Mouse (Mus musculus): ENCODE data around the gene Prr13. TPM values are rescaled to one million over a fixed set of nuclear protein-coding genes. Genes with fewer than 3 reads are reported as not detected.

Gene Prr13
- 27.4 TPM for polyA plus RNA-seq (2014; fragmentation: Illumina TruSeq; extraction: RNeasy Lipid Tissue Mini Kit (QIAGEN cat#74804); ENCODE audit: low read depth, low replicate concordance)

DNA sequence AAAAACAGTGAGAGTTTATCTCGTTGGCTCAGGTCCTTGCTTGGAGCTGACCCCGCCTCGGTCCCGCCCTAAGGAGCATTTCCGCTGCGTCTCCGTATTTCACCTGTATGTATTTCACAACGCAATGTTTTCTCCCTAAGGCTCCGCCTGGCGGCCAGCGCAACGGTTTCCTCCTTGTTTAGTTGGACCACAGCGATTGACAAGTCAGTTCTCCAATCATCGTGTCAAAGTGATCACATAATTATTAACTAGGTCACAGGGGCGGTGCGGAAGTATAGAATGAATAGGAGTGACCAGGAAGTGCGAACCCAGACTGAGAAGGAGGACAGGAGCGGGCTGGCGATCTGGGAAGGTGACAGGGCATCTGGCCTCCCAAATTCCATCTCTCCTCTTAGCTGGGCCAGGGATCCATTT is at the start of gene Prr13:
Prr13 (plus strand) TSS at position 125 of the 414 bp plus-strand sequence.

GRCm38 (mm10) chr15:102445146-102445545 is 13.7 kb upstream of the Prr13 start, which contains the start of gene Amhr2:
Gene Amhr2 (plus strand): TSS chr15:102445367.

DNA sequence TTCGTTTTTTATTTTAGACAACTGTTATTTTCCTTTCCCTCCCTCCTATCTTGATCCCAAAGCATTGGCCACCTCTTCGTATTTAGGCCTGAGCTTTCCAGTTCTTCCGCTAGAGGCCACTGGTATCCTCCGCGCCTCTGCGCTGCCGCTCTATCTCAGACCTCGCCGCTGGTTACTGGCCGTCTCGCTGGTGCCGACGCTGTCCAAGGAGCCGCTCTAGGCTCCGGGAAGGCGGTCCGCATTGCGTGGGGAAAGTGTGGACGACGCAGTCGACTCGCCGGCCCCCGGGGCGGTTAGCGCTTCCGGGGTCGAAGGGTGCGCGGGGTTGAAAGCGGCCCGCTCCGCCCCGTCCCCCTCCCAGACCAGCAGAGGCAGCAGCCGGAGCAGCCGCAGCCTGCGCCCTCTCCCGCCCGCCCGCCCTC is 11.4 kb downstream of the Prr13 start, which contains the start of gene Pcbp2:
Pcbp2 (plus strand) TSS at position 357 of the 422 bp plus-strand sequence.

GRCm38 (mm10) chr15:102503447-102503846 is 44.6 kb downstream of the Prr13 start, which contains the start of gene Gm10337:
Gene Gm10337 (plus strand): TSS chr15:102503722.

Other genes with a start within 250 kb of the Prr13 start
- gene Itgb7, start 227.1 kb upstream of the Prr13 start, polyA plus RNA-seq (2014; fragmentation: Illumina TruSeq; extraction: RNeasy Lipid Tissue Mini Kit (QIAGEN cat#74804); ENCODE audit: low read depth, low replicate concordance): 1.2 TPM
- 0.98 TPM for gene Rarg, start 201.5 kb upstream of the Prr13 start, polyA plus RNA-seq (2014; fragmentation: Illumina TruSeq; extraction: RNeasy Lipid Tissue Mini Kit (QIAGEN cat#74804); ENCODE audit: low read depth, low replicate concordance)
- gene Gm9918, start 188.5 kb upstream of the Prr13 start, polyA plus RNA-seq (2014; fragmentation: Illumina TruSeq; extraction: RNeasy Lipid Tissue Mini Kit (QIAGEN cat#74804); ENCODE audit: low read depth, low replicate concordance): not detected
- gene Mfsd5, start 179.6 kb upstream of the Prr13 start, polyA plus RNA-seq (2014; fragmentation: Illumina TruSeq; extraction: RNeasy Lipid Tissue Mini Kit (QIAGEN cat#74804); ENCODE audit: low read depth, low replicate concordance): 1.7 TPM
- not detected for gene Espl1, start 162.8 kb upstream of the Prr13 start, polyA plus RNA-seq (2014; fragmentation: Illumina TruSeq; extraction: RNeasy Lipid Tissue Mini Kit (QIAGEN cat#74804); ENCODE audit: low read depth, low replicate concordance)
- 50.1 TPM for gene Pfdn5, start 132.9 kb upstream of the Prr13 start, polyA plus RNA-seq (2014; fragmentation: Illumina TruSeq; extraction: RNeasy Lipid Tissue Mini Kit (QIAGEN cat#74804); ENCODE audit: low read depth, low replicate concordance)
- gene Myg1, start 127.3 kb upstream of the Prr13 start, polyA plus RNA-seq (2014; fragmentation: Illumina TruSeq; extraction: RNeasy Lipid Tissue Mini Kit (QIAGEN cat#74804); ENCODE audit: low read depth, low replicate concordance): 10.0 TPM
- gene Aaas, start 108.3 kb upstream of the Prr13 start, polyA plus RNA-seq (2014; fragmentation: Illumina TruSeq; extraction: RNeasy Lipid Tissue Mini Kit (QIAGEN cat#74804); ENCODE audit: low read depth, low replicate concordance): 2.5 TPM
- not detected for gene Sp7, start 91.8 kb upstream of the Prr13 start, polyA plus RNA-seq (2014; fragmentation: Illumina TruSeq; extraction: RNeasy Lipid Tissue Mini Kit (QIAGEN cat#74804); ENCODE audit: low read depth, low replicate concordance)
- 23.3 TPM for gene Sp1, start 52.9 kb upstream of the Prr13 start, polyA plus RNA-seq (2014; fragmentation: Illumina TruSeq; extraction: RNeasy Lipid Tissue Mini Kit (QIAGEN cat#74804); ENCODE audit: low read depth, low replicate concordance)
- not detected for gene Amhr2, start 13.7 kb upstream of the Prr13 start, polyA plus RNA-seq (2014; fragmentation: Illumina TruSeq; extraction: RNeasy Lipid Tissue Mini Kit (QIAGEN cat#74804); ENCODE audit: low read depth, low replicate concordance)
- gene Pcbp2, start 11.5 kb downstream of the Prr13 start, polyA plus RNA-seq (2014; fragmentation: Illumina TruSeq; extraction: RNeasy Lipid Tissue Mini Kit (QIAGEN cat#74804); ENCODE audit: low read depth, low replicate concordance): 365 TPM
- gene Gm10337, start 44.7 kb downstream of the Prr13 start, polyA plus RNA-seq (2014; fragmentation: Illumina TruSeq; extraction: RNeasy Lipid Tissue Mini Kit (QIAGEN cat#74804); ENCODE audit: low read depth, low replicate concordance): not detected
- gene Map3k12, start 58.0 kb downstream of the Prr13 start, polyA plus RNA-seq (2014; fragmentation: Illumina TruSeq; extraction: RNeasy Lipid Tissue Mini Kit (QIAGEN cat#74804); ENCODE audit: low read depth, low replicate concordance): 0.37 TPM
- gene Tarbp2, start 59.2 kb downstream of the Prr13 start, polyA plus RNA-seq (2014; fragmentation: Illumina TruSeq; extraction: RNeasy Lipid Tissue Mini Kit (QIAGEN cat#74804); ENCODE audit: low read depth, low replicate concordance): 1.2 TPM
- gene Npff, start 65.9 kb downstream of the Prr13 start, polyA plus RNA-seq (2014; fragmentation: Illumina TruSeq; extraction: RNeasy Lipid Tissue Mini Kit (QIAGEN cat#74804); ENCODE audit: low read depth, low replicate concordance): not detected
- gene Gm28047, start 166.0 kb downstream of the Prr13 start, polyA plus RNA-seq (2014; fragmentation: Illumina TruSeq; extraction: RNeasy Lipid Tissue Mini Kit (QIAGEN cat#74804); ENCODE audit: low read depth, low replicate concordance): not detected
- gene Atf7, start 166.4 kb downstream of the Prr13 start, polyA plus RNA-seq (2014; fragmentation: Illumina TruSeq; extraction: RNeasy Lipid Tissue Mini Kit (QIAGEN cat#74804); ENCODE audit: low read depth, low replicate concordance): 18.3 TPM
- 23.3 TPM for gene Atp5g2, start 213.3 kb downstream of the Prr13 start, polyA plus RNA-seq (2014; fragmentation: Illumina TruSeq; extraction: RNeasy Lipid Tissue Mini Kit (QIAGEN cat#74804); ENCODE audit: low read depth, low replicate concordance)

All from liver, adult 10 weeks (tissue).